Mouse (Mus musculus) megakaryocyte, embryonic 14.5 days (primary cell): ENCODE measurements at regions not wholly inside any gene's neighbourhood (a gene's known extent, or its start where the extent isn't known, plus 50 kb on each side); places are given as distances from the start of the nearest gene placed in this dataset.

Source experiments
- FLI1 ChIP-seq: IDR thresholded peaks from 2 replicates; pipeline ENCODE4 v1.6.1; 2012; ENCODE audit warnings: low read length, inconsistent platforms, mixed read lengths
- GATA1 ChIP-seq: IDR thresholded peaks from 3 replicates; pipeline ENCODE4 v1.6.1; 2012; ENCODE audit warnings: mixed read lengths, low read length, inconsistent platforms, borderline replicate concordance

- TF ChIP-seq GATA1 (no peak), FLI1 (no peak)
These were observed 50.6 kb upstream of the Gsap start for GRCm38 (mm10) chr5:21135476-21135875.
